Mouse (Mus musculus) E14TG2a.4 (cell line): ENCODE measurements around the gene Fip1l1.

Source experiments
- CTCF ChIP-seq: conservative IDR thresholded peaks from 2 replicates; pipeline ENCODE4 v1.5.1; 2014; ENCODE audit warnings: low read length
- NANOG ChIP-seq: IDR thresholded peaks from 2 replicates; pipeline ENCODE4 v1.6.1; 2014; ENCODE audit warnings: borderline replicate concordance, low read length, mixed read lengths
- POU5F1 ChIP-seq: IDR thresholded peaks from 2 replicates; pipeline ENCODE4 v1.6.1; 2014; ENCODE audit warnings: low read length, borderline replicate concordance

DNA sequence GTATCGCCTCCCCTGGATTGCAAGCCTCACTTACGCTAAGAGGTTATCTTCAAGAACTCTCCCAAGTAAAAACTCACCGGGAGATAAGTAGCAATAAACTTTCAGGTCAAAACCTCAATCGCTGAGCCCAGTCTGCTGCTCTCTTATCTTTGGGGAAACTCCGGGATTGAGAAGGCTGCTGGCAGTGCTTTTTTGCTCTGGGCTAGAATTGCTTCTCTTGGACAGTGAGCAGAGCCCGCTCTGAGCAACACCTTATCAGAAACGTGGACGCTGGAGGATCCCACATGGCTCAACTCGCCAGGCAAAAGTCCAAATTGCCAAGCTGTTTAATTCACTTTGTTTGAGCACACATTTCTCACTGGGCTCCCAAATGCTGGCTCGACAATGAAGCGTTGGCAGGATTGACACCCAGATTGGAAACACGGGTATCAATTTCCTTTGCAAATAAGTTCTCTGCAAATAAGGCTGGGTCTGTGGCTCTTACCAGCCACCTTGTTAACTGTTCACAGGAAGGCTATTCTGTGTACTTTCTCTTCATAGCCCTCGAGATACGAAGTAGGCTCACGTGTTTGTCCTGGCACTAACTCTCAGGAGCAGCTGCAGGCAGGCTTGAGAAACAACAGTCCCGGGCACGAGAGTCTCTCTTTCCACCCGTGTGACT lies 78.4 kb downstream of the Fip1l1 start:
- TF ChIP-seq CTCF (no peak), NANOG (no peak), POU5F1 (no peak)
